In the genomic region with DNA sequence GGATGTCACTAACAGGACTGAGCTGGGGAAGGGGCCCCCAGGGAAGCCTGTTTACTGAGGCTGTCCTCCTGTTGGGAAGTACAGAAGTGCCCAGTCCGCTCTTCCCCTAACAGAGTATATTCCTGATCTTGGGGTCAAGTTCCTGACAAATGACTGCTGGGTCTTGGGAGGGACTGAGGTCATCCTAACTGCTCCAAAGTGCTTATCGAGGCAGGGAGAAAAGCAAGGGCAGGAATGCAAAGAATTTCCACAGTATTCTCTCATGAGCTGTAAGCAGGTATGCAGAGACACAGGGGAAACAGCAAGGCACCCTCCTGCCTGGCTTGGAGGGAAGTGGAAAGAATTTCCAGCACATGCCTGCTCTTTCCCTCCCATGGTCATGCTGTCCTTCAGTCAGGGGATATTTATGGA, we compare ENCODE assay signal across 17 mouse cellular contexts.
DNase-seq lines count a peak whose midpoint lies in the region; ATAC-seq and TF ChIP-seq lines count a peak whose summit lies in the region.
"Had no signal": no experiment of that assay in that cellular context is flagged by ENCODE, and none has a peak within 500 bp of the region (broad histone marks: within the 10 kb centered on the region; RNA-seq: fewer than 3 reads in every experiment).

No protein-coding gene starts in this region.

- no peak overlapping the region for H3K4me2 ChIP-seq in heart, embryonic 13.5 days
- no peak overlapping the region for H3K4me2 ChIP-seq in kidney, embryonic 16.5 days (replicated peaks; ENCODE audit: low read depth, low read length)
- H3K4me2 ChIP-seq: hindbrain, embryonic 15.5 days; limb, embryonic 12.5 days had no signal

- CTCF ChIA-PET in Patski (lab: Charles Lee) = no interaction called here

- H3K4me1 ChIP-seq in heart, embryonic 13.5 days = peaks cover 18% of the 10 kb centered on the region
- 0 out of 2 replicates have a peak, but pooled peaks cover 3% of the 10 kb centered on the region for H3K4me1 ChIP-seq in kidney, embryonic 16.5 days (ENCODE audit: insufficient read depth, low read length)
- H3K4me1 ChIP-seq: hindbrain, embryonic 15.5 days had no signal

- no peak for TF ChIP-seq CTCF in Patski (IDR thresholded peaks at IDR 0.05)

- WGBS in heart, embryonic 13.5 days = 5% methylated on average over 2 of the region's 2 CpGs
- WGBS in kidney, embryonic 16.5 days = 19% methylated on average over 2 of the region's 2 CpGs

- no peak for DNase-seq in heart, postnatal 10 days
- no peak for DNase-seq in kidney, postnatal 36 days
- peak; percentile 37 for DNase-seq in Patski (ENCODE audit: low read depth, low spot score)
- DNase-seq in embryo, embryonic 11 days = peak; percentile 19
- no peak for DNase-seq in right cerebral cortex, postnatal 4 days
- DNase-seq: adrenal gland, postnatal 10 days; cerebellum, adult 2 months; gastrocnemius, postnatal 25 days; kidney, adult 2 months; lung, postnatal 4 days; right cerebral cortex, postnatal 25 days had no signal

- intact Hi-C loops in heart, postnatal 10 days (cut with DNase I) = no loop called here

- H3K9me3 ChIP-seq in heart, embryonic 13.5 days = no peaks in the 10 kb centered on the region
- no peaks in the 10 kb centered on the region for H3K9me3 ChIP-seq in kidney, embryonic 16.5 days (ENCODE audit: low read length)
- H3K9me3 ChIP-seq: hindbrain, embryonic 15.5 days; limb, embryonic 12.5 days had no signal

- ATAC-seq in heart, embryonic 13.5 days (ENCODE audit: extremely low read depth, insufficient number of reproducible peaks, low FRiP score, low TSS enrichment) = no peak
- ATAC-seq in kidney, embryonic 16.5 days (ENCODE audit: low FRiP score, low TSS enrichment) = peak; percentile 88
- peak; percentile 99 for ATAC-seq in Patski
- ATAC-seq: midbrain, embryonic 16.5 days had no signal

- H3K27ac ChIP-seq in heart, embryonic 13.5 days (replicated peaks) = peak overlapping the region; percentile 51
- peak overlapping the region; percentile 37; the same call in 1 of the 2 replicates for H3K27ac ChIP-seq in kidney, embryonic 16.5 days (ENCODE audit: low read length)
- H3K27ac ChIP-seq: hindbrain, embryonic 15.5 days; limb, embryonic 12.5 days; liver, embryonic 14.5 days had no signal

- in situ Hi-C loops in Patski (cut with MboI; ENCODE audit: low pct_unique_long_range_greater_than_20kb) = no loop called here

- no peaks in the 10 kb centered on the region for H3K36me3 ChIP-seq in heart, embryonic 13.5 days
- no peaks in the 10 kb centered on the region for H3K36me3 ChIP-seq in kidney, embryonic 16.5 days (ENCODE audit: insufficient read depth, low read length)
- H3K36me3 ChIP-seq: hindbrain, embryonic 15.5 days; limb, embryonic 12.5 days had no signal

- H3K27me3 ChIP-seq in heart, embryonic 13.5 days (replicated peaks) = no peaks in the 10 kb centered on the region
- no peaks in the 10 kb centered on the region for H3K27me3 ChIP-seq in kidney, embryonic 16.5 days (ENCODE audit: insufficient read depth, low read length)
- H3K27me3 ChIP-seq in Patski = no peaks in the 10 kb centered on the region
- H3K27me3 ChIP-seq: hindbrain, embryonic 15.5 days; limb, embryonic 12.5 days had no signal

- POLR2A ChIA-PET in Patski (lab: Charles Lee) = no interaction called here

- no peak overlapping the region for H3K9ac ChIP-seq in heart, embryonic 13.5 days
- no peak overlapping the region for H3K9ac ChIP-seq in kidney, embryonic 16.5 days (replicated peaks; ENCODE audit: low read length)
- H3K9ac ChIP-seq: hindbrain, embryonic 15.5 days; limb, embryonic 12.5 days; liver, embryonic 14.5 days had no signal

- no peak overlapping the region for H3K4me3 ChIP-seq in heart, embryonic 13.5 days
- no peak overlapping the region for H3K4me3 ChIP-seq in kidney, embryonic 16.5 days (ENCODE audit: low read length)
- H3K4me3 ChIP-seq: hindbrain, embryonic 15.5 days; limb, embryonic 12.5 days had no signal

Comparison
In these comparisons a context has a peak if more than half of its experiments do, and no peak if none do; other contexts are left out.
1. DNase-seq: peak in Patski (single experiment) and embryo, embryonic 11 days (single experiment); none in heart, postnatal 10 days (0 of 2), kidney, postnatal 36 days (0 of 2) and right cerebral cortex, postnatal 4 days (single experiment).